Mouse (Mus musculus): ENCODE results near the gene Usp24. TPM values are rescaled to one million over a fixed set of nuclear protein-coding genes. Genes with fewer than 3 reads are reported as not detected.

Gene Usp24
- total and polyA plus RNA-seq, 3 experiments, result 11.6 to 51.1 (median 44.5) TPM

DNA sequence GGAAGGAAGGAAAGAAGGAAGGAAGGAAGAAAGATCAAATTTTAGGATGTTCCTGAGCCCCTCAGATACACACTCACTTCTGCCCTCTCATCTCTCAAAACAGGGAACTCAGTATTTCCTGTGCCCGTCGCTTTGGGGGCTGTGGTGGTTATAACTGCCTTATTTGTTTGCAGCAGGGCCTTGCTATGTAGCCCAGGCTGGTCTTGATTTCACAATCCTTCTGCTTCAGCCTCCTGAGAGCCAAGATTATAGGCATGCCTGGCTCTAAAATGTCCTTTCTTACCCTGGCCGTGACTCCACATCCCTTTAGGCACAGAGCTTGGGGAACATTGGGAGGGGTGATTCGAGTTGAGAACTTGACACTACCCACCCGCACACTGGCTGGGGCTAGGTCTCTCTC lies 146.5 kb downstream of the Usp24 start:
- H3K4me3 ChIP-seq, result no peak overlapping the region
- peaks cover 9% of the 10 kb centered on the region for H3K27me3 ChIP-seq (ENCODE audit: control insufficient read depth, insufficient read depth, low read length)
- H3K4me1 ChIP-seq (ENCODE audit: control insufficient read depth, insufficient read depth, low read length), result no peaks in the 10 kb centered on the region
- intact Hi-C loops (cut with DNase I), result no loop called here
- no peak overlapping the region for H3K9ac ChIP-seq (ENCODE audit: low read depth, low read length)
- TF ChIP-seq POLR2A (IDR thresholded peaks at IDR 0.05; ENCODE audit: insufficient read depth, low read depth, low read length) (no peak), CTCF (IDR thresholded peaks at IDR 0.05) (no peak), EP300 (IDR thresholded peaks at IDR 0.05; ENCODE audit: insufficient read depth, low read depth, low read length) (no peak)
- no peaks in the 10 kb centered on the region for H3K79me2 ChIP-seq (replicated peaks; ENCODE audit: control insufficient read depth, insufficient read depth, low read length)
- WGBS, result 75% methylated on average over 5 of the region's 5 CpGs
- DNase-seq, result no peak
- no peak overlapping the region for H3K27ac ChIP-seq
- H3K36me3 ChIP-seq (ENCODE audit: control insufficient read depth, insufficient read depth, low read length), result no peaks in the 10 kb centered on the region

DNA sequence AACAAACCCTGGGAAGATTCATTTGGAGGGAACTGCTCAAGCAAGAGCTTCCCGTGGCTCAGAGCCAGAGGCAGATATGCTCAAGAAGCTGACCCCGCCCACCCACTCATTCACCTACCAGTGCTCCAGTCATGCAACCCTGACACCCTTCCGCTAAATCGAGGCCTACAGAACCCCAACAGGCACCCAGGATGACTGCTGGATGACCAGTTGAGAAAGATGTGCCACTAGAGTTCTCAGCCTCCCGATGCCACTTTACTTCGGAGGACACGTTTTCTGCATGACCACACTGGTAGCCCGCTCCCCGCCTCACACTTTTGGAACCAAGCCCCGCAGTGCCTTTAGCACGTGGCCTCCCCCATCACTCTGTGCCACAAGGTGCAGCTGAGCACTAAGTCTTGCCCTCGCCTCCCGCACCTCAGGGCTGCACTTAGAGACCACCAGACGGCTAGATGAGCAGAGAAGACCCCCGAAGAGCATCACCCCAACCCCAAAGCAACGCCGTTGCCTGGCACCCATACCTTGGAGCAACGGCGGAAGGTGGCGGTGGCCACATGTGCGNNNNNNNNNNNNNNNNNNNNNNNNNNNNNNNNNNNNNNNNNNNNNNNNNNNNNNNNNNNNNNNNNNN lies 147.3 kb downstream of the Usp24 start:
- Histone ChIP-seq H3K27ac (no peak overlapping the region), H3K4me3 (no peak overlapping the region), H3K4me1 (ENCODE audit: control insufficient read depth, insufficient read depth, low read length) (no peaks in the 10 kb centered on the region), H3K36me3 (ENCODE audit: control insufficient read depth, insufficient read depth, low read length) (no peaks in the 10 kb centered on the region), H3K27me3 (ENCODE audit: control insufficient read depth, insufficient read depth, low read length) (peaks cover 9% of the 10 kb centered on the region), H3K9ac (ENCODE audit: low read depth, low read length) (no peak overlapping the region), H3K79me2 (replicated peaks; ENCODE audit: control insufficient read depth, insufficient read depth, low read length) (no peaks in the 10 kb centered on the region)
- TF ChIP-seq CTCF (IDR thresholded peaks at IDR 0.05), result no peak
- TF ChIP-seq POLR2A (IDR thresholded peaks at IDR 0.05; ENCODE audit: insufficient read depth, low read depth, low read length), result no peak
- 32% methylated on average over 21 of the region's 21 CpGs for WGBS
- no peak for DNase-seq
- intact Hi-C loops (cut with DNase I), result no loop called here

DNA sequence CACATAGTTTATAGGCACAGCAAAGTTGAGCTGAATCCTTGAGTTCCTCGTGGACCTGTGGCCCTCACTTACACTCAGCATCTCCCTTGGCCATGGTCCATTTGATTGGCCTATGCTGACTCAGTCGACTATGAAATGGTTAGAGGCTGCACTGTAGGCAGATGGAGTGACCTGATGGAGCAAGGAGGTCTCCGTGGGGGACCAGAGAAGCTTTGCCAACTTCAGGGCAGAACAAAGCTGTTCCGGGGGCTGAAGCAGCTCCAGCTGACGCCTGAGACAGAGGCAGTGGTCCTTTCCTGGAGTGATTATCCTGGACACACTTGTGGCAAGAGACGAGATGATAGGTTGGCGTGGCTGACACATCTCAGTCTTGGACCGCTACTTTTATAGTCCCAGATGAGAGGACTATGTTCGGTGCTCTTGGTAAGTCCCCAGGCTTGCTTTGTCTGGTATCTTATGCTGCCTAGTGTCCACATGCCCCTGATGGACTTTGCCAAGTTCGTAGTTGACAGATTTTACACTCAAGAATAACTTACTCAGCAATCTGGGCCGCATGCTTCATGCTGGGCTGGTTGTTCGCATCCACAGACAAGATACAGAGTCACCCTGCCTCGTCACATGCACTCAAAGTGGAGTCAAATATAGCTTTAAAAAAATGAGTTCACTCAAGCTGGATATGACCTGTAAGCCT lies 151.6 kb downstream of the Usp24 start:
- H3K36me3 ChIP-seq (ENCODE audit: control insufficient read depth, insufficient read depth, low read length), result no peaks in the 10 kb centered on the region
- H3K79me2 ChIP-seq (replicated peaks; ENCODE audit: control insufficient read depth, insufficient read depth, low read length), result no peaks in the 10 kb centered on the region
- no peak overlapping the region for H3K27ac ChIP-seq
- DNase-seq, result no peak
- H3K4me1 ChIP-seq (ENCODE audit: control insufficient read depth, insufficient read depth, low read length), result peaks cover 1% of the 10 kb centered on the region; the same call in 1 of the 2 replicates
- H3K27me3 ChIP-seq (ENCODE audit: control insufficient read depth, insufficient read depth, low read length), result peaks cover 9% of the 10 kb centered on the region
- no peak for TF ChIP-seq EP300 (IDR thresholded peaks at IDR 0.05; ENCODE audit: insufficient read depth, low read depth, low read length)
- no peak overlapping the region for H3K9ac ChIP-seq (ENCODE audit: low read depth, low read length)
- H3K4me3 ChIP-seq, result no peak overlapping the region
- WGBS, result 76% methylated on average over 13 of the region's 13 CpGs
- intact Hi-C loops (cut with DNase I), result no loop called here

DNA sequence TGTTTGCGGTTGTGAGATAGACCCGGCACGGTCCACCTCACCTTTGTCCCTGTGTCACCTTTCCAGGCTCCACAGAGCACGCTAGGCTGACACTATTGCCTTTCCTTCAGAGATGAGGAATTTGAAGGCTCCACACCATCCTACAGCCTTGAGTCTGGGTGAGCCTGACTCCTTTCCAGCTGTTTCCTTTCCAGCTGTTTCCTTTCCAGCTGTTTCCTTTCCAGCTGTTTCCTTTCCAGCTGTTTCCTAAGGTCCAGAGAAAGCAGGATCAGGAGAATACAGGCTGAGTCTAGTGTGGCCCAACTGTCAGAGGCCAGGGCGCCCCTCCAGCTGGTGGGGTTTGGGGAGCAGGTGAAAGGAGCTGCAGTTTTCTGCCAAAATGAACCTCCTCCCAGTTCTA lies 154.9 kb downstream of the Usp24 start:
- TF ChIP-seq CTCF (IDR thresholded peaks at IDR 0.05) (no peak), EP300 (IDR thresholded peaks at IDR 0.05; ENCODE audit: insufficient read depth, low read depth, low read length) (no peak), POLR2A (IDR thresholded peaks at IDR 0.05; ENCODE audit: insufficient read depth, low read depth, low read length) (no peak)
- no peaks in the 10 kb centered on the region for H3K36me3 ChIP-seq (ENCODE audit: control insufficient read depth, insufficient read depth, low read length)

DNA sequence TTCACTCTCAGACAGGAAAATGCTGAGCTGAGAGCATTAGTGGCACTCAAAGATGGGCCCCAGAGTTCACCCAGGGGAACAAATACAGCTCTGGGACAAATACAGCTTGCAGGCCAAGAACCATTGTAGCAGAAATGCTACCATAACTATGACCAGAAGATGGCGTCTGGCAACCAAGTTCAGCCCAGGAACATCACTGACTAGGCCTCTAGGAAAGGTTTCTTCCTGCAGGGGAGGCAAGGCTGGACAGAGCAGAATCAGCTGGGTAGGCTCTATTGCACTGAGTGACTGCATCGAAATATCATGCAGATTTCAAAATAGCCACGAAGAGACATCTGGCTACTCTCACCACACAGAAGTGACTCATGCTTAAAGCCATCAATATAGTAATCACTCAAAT lies 156.3 kb downstream of the Usp24 start:
- Histone ChIP-seq H3K79me2 (replicated peaks; ENCODE audit: control insufficient read depth, insufficient read depth, low read length) (no peaks in the 10 kb centered on the region), H3K36me3 (ENCODE audit: control insufficient read depth, insufficient read depth, low read length) (no peaks in the 10 kb centered on the region), H3K27me3 (ENCODE audit: control insufficient read depth, insufficient read depth, low read length) (no peaks in the 10 kb centered on the region), H3K4me1 (ENCODE audit: control insufficient read depth, insufficient read depth, low read length) (peaks cover 1% of the 10 kb centered on the region; the same call in 1 of the 2 replicates), H3K4me3 (no peak overlapping the region), H3K27ac (no peak overlapping the region), H3K9ac (ENCODE audit: low read depth, low read length) (no peak overlapping the region)
- DNase-seq, result peak; percentile 30 to 32
- TF ChIP-seq EP300 (IDR thresholded peaks at IDR 0.05; ENCODE audit: insufficient read depth, low read depth, low read length) (peak; percentile 29; the same call in 1 of the 2 replicates), POLR2A (IDR thresholded peaks at IDR 0.05; ENCODE audit: insufficient read depth, low read depth, low read length) (no peak), CTCF (IDR thresholded peaks at IDR 0.05) (peak; percentile 83)
- WGBS, result 13% methylated on average over 3 of the region's 3 CpGs
- intact Hi-C loops (cut with DNase I), result no loop called here

More for the DNA sequence above, 154.9 kb downstream of the Usp24 start:
- H3K27me3 ChIP-seq (ENCODE audit: control insufficient read depth, insufficient read depth, low read length), result no peaks in the 10 kb centered on the region
- no peaks in the 10 kb centered on the region for H3K79me2 ChIP-seq (replicated peaks; ENCODE audit: control insufficient read depth, insufficient read depth, low read length)
- peak; percentile 52 to 55 for DNase-seq
- H3K9ac ChIP-seq (ENCODE audit: low read depth, low read length), result no peak overlapping the region
- H3K4me3 ChIP-seq, result no peak overlapping the region
- H3K4me1 ChIP-seq (ENCODE audit: control insufficient read depth, insufficient read depth, low read length), result peaks cover 1% of the 10 kb centered on the region; the same call in 1 of the 2 replicates
- no peak overlapping the region for H3K27ac ChIP-seq
- intact Hi-C loops (cut with DNase I), result no loop called here
- WGBS, result 56% methylated on average over 5 of the region's 5 CpGs

DNA sequence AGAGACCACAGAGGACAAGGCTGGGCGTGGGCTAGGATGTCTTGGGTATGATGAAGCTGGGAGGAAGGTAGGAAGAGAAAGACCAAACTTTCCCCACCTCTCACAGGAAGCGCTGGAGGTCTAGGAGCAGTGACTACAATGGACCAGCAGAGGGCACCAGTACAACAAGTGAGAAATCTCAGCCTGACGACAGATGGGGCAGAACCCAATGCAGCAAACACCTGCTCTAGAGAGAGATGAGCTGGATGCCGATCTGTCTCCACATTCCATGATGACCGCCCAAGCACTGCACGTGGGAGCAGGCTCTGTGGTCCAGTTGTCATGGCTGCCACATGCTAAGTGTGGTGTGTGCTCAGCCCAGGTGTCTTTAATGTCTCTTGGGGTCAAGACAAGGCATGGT lies 158.2 kb downstream of the Usp24 start:
- TF ChIP-seq EP300 (IDR thresholded peaks at IDR 0.05; ENCODE audit: insufficient read depth, low read depth, low read length), result no peak
- no peak for TF ChIP-seq POLR2A (IDR thresholded peaks at IDR 0.05; ENCODE audit: insufficient read depth, low read depth, low read length)
- peak; percentile 80 for TF ChIP-seq CTCF (IDR thresholded peaks at IDR 0.05)
- WGBS, result 4% methylated on average over 6 of the region's 6 CpGs
- no peak overlapping the region for H3K27ac ChIP-seq
- no peaks in the 10 kb centered on the region for H3K36me3 ChIP-seq (ENCODE audit: control insufficient read depth, insufficient read depth, low read length)
- DNase-seq, result peak; percentile 17 to 33
- no peaks in the 10 kb centered on the region for H3K79me2 ChIP-seq (replicated peaks; ENCODE audit: control insufficient read depth, insufficient read depth, low read length)
- H3K9ac ChIP-seq (ENCODE audit: low read depth, low read length), result no peak overlapping the region
- no peaks in the 10 kb centered on the region for H3K27me3 ChIP-seq (ENCODE audit: control insufficient read depth, insufficient read depth, low read length)
- peaks cover 1% of the 10 kb centered on the region; the same call in 1 of the 2 replicates for H3K4me1 ChIP-seq (ENCODE audit: control insufficient read depth, insufficient read depth, low read length)
- no peak overlapping the region for H3K4me3 ChIP-seq
- intact Hi-C loops (cut with DNase I), result loop anchor here (1.0 kb wide), 1 partner anchor 55 kb away; no protein-coding TSS in a partner anchor

All from heart, adult 2 months (tissue).